Mouse (Mus musculus): ENCODE data around the gene Kmt2e. TPM values are rescaled to one million over a fixed set of nuclear protein-coding genes. Genes with fewer than 3 reads are reported as not detected.

The Kmt2e gene
- polyA plus RNA-seq (2015; fragmentation: Nextera tagmentation; extraction: Ambion mirVana), result 69.5 and 83.3 TPM in 2 replicates

DNA sequence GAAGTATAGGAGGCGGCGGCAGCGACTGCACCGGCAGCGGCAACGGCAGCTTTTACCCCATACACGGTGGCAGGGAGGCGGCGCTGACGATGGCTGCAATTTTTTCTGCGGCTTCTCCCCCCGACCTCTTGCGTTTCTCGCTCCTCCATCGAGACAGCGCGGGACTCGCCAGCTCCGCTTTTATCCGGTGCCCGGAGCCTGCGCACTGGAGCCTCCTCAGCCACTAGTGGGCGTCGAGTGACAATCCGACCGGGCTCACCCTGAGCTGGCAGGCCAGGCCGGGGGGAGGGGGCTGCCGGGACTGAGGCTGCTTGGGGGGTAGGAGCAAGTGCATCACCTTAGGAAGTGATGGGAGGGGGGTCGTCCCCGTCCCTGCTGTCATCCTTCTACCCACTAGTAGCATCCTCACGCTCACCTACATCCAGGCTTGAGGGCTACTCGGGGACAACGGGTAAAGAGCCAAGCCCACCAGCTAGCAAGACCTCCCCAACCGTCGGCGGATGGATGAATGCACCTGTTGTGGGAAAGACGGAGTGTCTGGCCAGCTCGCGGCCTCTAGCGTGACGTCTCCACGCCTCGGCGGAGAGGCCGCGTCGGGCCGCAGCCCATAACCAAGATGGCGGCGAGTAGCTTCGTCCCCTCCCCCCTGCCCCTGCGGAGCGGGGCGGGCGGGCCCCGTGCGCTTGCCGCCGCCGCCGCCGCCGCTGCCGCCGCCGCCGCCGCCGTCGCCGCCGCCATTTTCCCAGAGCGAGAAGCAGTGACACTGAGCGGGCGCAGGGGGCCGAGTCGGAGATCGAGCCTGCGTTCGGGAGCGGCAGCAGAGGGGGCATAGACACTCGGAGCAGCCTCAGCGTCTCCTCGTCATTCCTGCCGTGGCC lies at the start of gene Kmt2e:
TSS of gene Kmt2e (plus strand) at position 722 of the 878 bp plus-strand sequence.

Data from adrenal gland, postnatal 0 days (tissue).